Mouse (Mus musculus): ENCODE measurements around the gene Slc22a28.
"Not testable (repeated sequence)": the region's sequence is repeated elsewhere in the genome, so short reads cannot be mapped to it uniquely, and the experiment has no call there.

GRCm38 (mm10) chr19:8131881-8132280 lies at the start of gene Slc22a28:
- not testable (repeated sequence) for TF ChIP-seq CTCF (conservative IDR thresholded peaks at IDR 0.05; ENCODE audit: low read length); NANOG (IDR thresholded peaks at IDR 0.05; ENCODE audit: borderline replicate concordance, low read length); POU5F1 (IDR thresholded peaks at IDR 0.05; ENCODE audit: borderline replicate concordance, low read length)

Measured in E14TG2a.4 (cell line).